Mouse (Mus musculus) stomach, postnatal 0 days (tissue): ENCODE measurements around the gene Fancg. TPM values are rescaled to one million over a fixed set of nuclear protein-coding genes. Genes with fewer than 3 reads are reported as not detected.

Source experiments
- ATAC-seq: fragments of 200-750 bp; cut with Nextera tagmentation; 2 replicates; pipeline ENCODE4 v1.8.0; 2017; ENCODE audit not compliant: low FRiP score, low TSS enrichment
- DNase-seq: peaks from one replicate; pipeline ENCODE4 v3.0.0-alpha.2; 2016; ENCODE audit warnings: low spot score
- H3K27ac ChIP-seq: fragments of 300-500 bp; sonication (generic); replicated peaks from 2 replicates; pipeline ENCODE4 v1.5.1; 2014; ENCODE audit warnings: mild to moderate bottlenecking, control low read depth
- H3K27me3 ChIP-seq: fragments of 300-500 bp; sonication (generic); 2 replicates; pipeline ENCODE4 v1.6.1; 2014; ENCODE audit warnings: low read length; ENCODE audit not compliant: control insufficient read depth, insufficient read depth
- H3K36me3 ChIP-seq: fragments of 300-500 bp; sonication (generic); 2 replicates; pipeline ENCODE4 v1.6.1; 2014; ENCODE audit warnings: low read length, mixed read lengths; ENCODE audit not compliant: control insufficient read depth, insufficient read depth
- H3K4me1 ChIP-seq: fragments of 300-500 bp; sonication (generic); replicated peaks from 2 replicates; pipeline ENCODE4 v1.6.1; 2014; ENCODE audit warnings: antibody characterized with exemption; ENCODE audit not compliant: control insufficient read depth, insufficient read depth
- H3K4me2 ChIP-seq: fragments of 300-500 bp; sonication (generic); replicated peaks from 2 replicates; pipeline ENCODE4 v1.6.1; 2014; ENCODE audit warnings: low read depth, mild to moderate bottlenecking, control low read depth, moderate library complexity
- H3K4me3 ChIP-seq: fragments of 300-500 bp; sonication (generic); 2 replicates; pipeline ENCODE4 v1.5.1; 2014; ENCODE audit warnings: low read depth, low read length, control low read depth
- H3K9ac ChIP-seq: fragments of 300-500 bp; sonication (generic); 2 replicates; pipeline ENCODE4 v1.6.1; 2014; ENCODE audit warnings: mild to moderate bottlenecking, low read length, control low read depth, mixed read lengths
- H3K9me3 ChIP-seq: fragments of 300-500 bp; sonication (generic); 2 replicates; pipeline ENCODE4 v1.6.1; 2016; ENCODE audit warnings: low read length; ENCODE audit not compliant: control insufficient read depth
- CTCF ChIP-seq: IDR thresholded peaks from 2 replicates; pipeline ENCODE4 v1.5.1; 2016; ENCODE audit warnings: antibody characterized with exemption, low read depth, mild to moderate bottlenecking, moderate library complexity
- EP300 ChIP-seq: optimal IDR thresholded peaks from 2 replicates; pipeline ENCODE3; 2016; ENCODE audit warnings: antibody characterized with exemption
- WGBS: fragments of 180-500 bp; shearing (Covaris S2); extraction: QIAGEN DNeasy Blood & Tissue Kit; methylation state at CpG from one replicate; pipeline ENCODE4 v1.1.7; 2014; 5-methylcytosine and 5-hydroxymethylcytosine counted together
- polyA plus RNA-seq: library from polyadenylated mRNA; unstranded; fragments of >200 nt; fragmentation: Nextera tagmentation; extraction: Ambion mirVana; gene quantifications from 2 replicates; pipeline ENCODE4 v1.2.1, GENCODE M21; 2015

Fancg gene
- polyA plus RNA-seq, 1 experiment from 2014 or later: 7.7 TPM

DNA sequence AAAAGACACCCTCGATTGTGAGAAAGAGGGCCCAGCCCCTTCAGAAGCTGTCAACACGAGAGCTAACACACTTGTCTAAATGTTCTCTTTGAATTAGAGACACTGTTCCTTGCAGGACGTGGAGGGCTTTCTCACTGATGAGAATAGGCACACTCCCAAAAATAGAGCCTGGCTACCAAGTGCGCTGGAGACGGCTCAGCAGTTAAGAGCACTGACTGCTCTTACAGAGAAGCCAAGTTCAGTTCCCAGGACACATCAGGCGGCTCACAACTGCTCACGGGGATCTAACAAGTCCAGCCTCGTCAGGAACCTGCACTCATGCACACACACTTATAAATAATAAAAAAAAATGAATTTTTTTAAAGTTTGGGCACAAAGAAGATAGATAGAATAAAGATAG is 51.4 kb downstream of the Fancg start:
- DNase-seq (no peak), ATAC-seq (no peak)
- H3K4me2 ChIP-seq: no peak overlapping the region
- peaks cover 2% of the 10 kb centered on the region; the same call in 1 of the 2 replicates for H3K36me3 ChIP-seq
- no peak overlapping the region for H3K27ac ChIP-seq
- no peak overlapping the region for H3K9ac ChIP-seq
- H3K27me3 ChIP-seq: no peaks in the 10 kb centered on the region
- TF ChIP-seq EP300 (no peak), CTCF (no peak)
- H3K4me3 ChIP-seq: no peak overlapping the region
- H3K4me1 ChIP-seq: no peaks in the 10 kb centered on the region
- 61% methylated on average over 8 of the region's 8 CpGs for WGBS
- H3K9me3 ChIP-seq: no peaks in the 10 kb centered on the region

DNA sequence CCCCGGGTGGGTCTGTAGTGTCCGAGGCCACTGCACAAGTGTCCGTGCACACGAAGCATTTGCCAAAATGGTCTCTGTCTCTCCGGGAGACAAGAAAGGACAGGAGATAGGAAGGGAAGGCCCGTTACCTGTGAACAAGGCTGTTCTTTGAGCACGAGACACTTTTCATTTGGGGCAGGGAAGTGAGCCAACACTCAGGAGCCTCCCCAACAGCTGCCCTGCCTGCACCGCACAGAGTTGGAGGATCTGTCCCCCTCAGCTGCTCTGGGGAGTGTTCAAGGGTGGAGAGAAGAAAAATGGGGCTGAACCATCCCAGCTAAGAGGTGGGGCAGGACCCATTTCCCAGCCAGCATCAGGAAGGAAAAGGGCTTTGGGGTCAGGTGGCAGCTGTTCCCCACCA is 52.3 kb downstream of the Fancg start:
- H3K27me3 ChIP-seq: no peaks in the 10 kb centered on the region
- DNase-seq: no peak
- TF ChIP-seq EP300 (no peak), CTCF (no peak)
- no peak overlapping the region for H3K4me3 ChIP-seq
- H3K9me3 ChIP-seq: no peaks in the 10 kb centered on the region
- no peak overlapping the region for H3K27ac ChIP-seq
- no peaks in the 10 kb centered on the region for H3K4me1 ChIP-seq
- H3K9ac ChIP-seq: no peak overlapping the region
- peaks cover 2% of the 10 kb centered on the region; the same call in 1 of the 2 replicates for H3K36me3 ChIP-seq
- no peak for ATAC-seq
- H3K4me2 ChIP-seq: no peak overlapping the region
- WGBS: 81% methylated on average over 8 of the region's 8 CpGs

DNA sequence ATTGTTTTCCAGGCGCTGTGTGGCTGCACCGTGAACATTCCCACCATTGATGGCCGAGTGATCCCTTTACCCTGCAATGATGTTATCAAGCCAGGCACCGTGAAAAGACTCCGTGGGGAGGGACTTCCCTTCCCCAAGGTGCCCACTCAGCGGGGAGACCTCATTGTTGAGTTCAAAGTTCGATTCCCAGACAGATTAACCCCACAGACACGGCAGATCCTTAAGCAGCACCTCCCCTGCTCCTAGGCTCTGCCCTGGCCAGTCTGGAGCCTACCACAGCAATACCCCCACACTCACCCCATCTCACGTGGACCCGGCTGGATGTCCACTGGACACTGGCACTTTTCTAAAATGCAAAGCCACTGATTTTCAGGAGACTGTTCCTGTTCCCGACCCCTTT is 53.0 kb downstream of the Fancg start:
- Histone ChIP-seq H3K9me3 (no peaks in the 10 kb centered on the region), H3K4me3 (no peak overlapping the region), H3K4me2 (no peak overlapping the region), H3K27ac (no peak overlapping the region), H3K9ac (no peak overlapping the region), H3K4me1 (no peaks in the 10 kb centered on the region), H3K27me3 (no peaks in the 10 kb centered on the region), H3K36me3 (peaks cover 2% of the 10 kb centered on the region; the same call in 1 of the 2 replicates)
- 82% methylated on average over 11 of the region's 11 CpGs for WGBS
- ATAC-seq (no peak), DNase-seq (no peak)
- TF ChIP-seq CTCF (no peak), EP300 (no peak)

DNA sequence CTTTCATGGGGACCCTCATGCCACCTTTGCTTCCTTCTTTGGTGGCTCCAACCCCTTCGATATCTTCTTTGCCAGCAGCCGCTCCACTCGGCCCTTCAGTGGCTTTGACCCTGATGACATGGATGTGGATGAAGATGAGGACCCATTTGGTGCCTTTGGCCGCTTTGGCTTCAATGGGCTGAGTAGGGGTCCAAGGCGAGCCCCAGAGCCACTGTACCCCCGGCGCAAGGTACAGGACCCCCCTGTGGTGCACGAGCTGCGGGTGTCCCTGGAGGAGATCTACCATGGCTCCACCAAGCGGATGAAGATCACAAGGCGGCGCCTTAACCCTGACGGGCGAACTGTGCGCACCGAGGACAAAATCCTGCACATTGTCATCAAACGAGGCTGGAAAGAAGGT is 53.7 kb downstream of the Fancg start:
- peaks cover 2% of the 10 kb centered on the region; the same call in 1 of the 2 replicates for H3K36me3 ChIP-seq
- H3K27me3 ChIP-seq: no peaks in the 10 kb centered on the region
- no peak overlapping the region for H3K4me2 ChIP-seq
- H3K4me3 ChIP-seq: no peak overlapping the region
- 96% methylated on average over 17 of the region's 17 CpGs for WGBS
- H3K9me3 ChIP-seq: no peaks in the 10 kb centered on the region
- H3K4me1 ChIP-seq: no peaks in the 10 kb centered on the region
- TF ChIP-seq EP300 (no peak), CTCF (no peak)
- no peak for ATAC-seq
- DNase-seq: no peak
- no peak overlapping the region for H3K27ac ChIP-seq
- no peak overlapping the region for H3K9ac ChIP-seq

DNA sequence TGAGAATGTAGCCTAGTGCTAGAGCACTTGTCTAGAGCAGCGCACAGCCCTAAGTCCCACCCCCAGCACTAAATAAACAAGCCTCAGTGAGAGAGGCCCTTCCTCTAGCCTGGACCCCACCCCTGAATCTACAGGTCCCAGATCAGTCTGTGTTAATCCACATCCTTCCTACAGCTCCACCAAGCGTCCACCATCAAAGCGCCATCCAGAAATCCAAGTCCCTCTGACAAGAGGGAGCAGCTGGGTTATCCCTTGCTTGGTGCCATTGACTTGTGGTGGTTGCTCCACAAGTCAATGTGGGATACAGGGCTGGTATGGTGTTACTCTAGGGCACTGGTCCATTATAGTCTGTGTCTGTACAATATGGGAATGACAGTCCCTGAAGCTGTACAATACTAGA is 55.1 kb downstream of the Fancg start:
- ATAC-seq (no peak), DNase-seq (no peak)
- H3K9ac ChIP-seq: no peak overlapping the region
- no peak overlapping the region for H3K4me3 ChIP-seq
- no peaks in the 10 kb centered on the region for H3K4me1 ChIP-seq
- H3K27me3 ChIP-seq: no peaks in the 10 kb centered on the region
- H3K9me3 ChIP-seq: no peaks in the 10 kb centered on the region
- WGBS: 92% methylated on average over 3 of the region's 3 CpGs
- no peak overlapping the region for H3K27ac ChIP-seq
- TF ChIP-seq EP300: no peak
- no peak for TF ChIP-seq CTCF
- peaks cover 2% of the 10 kb centered on the region; the same call in 1 of the 2 replicates for H3K36me3 ChIP-seq
- no peak overlapping the region for H3K4me2 ChIP-seq

DNA sequence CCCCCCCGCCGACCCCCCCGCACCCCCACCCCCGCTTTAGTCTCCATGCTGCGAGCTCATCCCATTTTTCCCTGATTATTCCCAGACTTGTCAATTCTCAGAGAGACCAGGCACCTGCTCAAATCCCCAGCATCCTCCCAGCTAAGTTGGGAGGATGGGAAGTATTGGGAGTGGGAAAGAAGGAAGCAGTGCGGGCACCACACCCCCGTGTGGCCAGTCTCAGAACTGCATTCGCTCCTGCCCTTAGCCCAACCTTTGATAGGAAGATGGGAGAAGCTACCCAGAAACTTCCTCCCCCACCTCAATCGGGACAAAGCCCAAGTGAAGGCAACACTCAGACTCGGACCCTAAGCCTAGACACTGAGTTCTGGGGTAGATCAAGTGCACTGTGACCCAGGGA is 56.0 kb downstream of the Fancg start:
- H3K4me1 ChIP-seq: no peaks in the 10 kb centered on the region
- ATAC-seq (no peak), DNase-seq (peak; percentile 76)
- H3K36me3 ChIP-seq: peaks cover 2% of the 10 kb centered on the region; the same call in 1 of the 2 replicates
- peak overlapping the region; percentile 81 for H3K27ac ChIP-seq
- 9% methylated on average over 10 of the region's 10 CpGs for WGBS
- H3K4me3 ChIP-seq: no peak overlapping the region
- no peaks in the 10 kb centered on the region for H3K9me3 ChIP-seq
- H3K4me2 ChIP-seq: no peak overlapping the region
- H3K27me3 ChIP-seq: no peaks in the 10 kb centered on the region
- TF ChIP-seq EP300 (no peak), CTCF (peak; percentile 92)
- H3K9ac ChIP-seq: no peak overlapping the region
